In genomic region chr7:142388198-142388597, GRCm38 (mm10) we compare ENCODE assay signal across 9 mouse cellular contexts. TPM values are rescaled to one million over a fixed set of nuclear protein-coding genes. Genes with fewer than 3 reads are reported as not detected.
DNase-seq lines count a peak whose midpoint lies in the region; ATAC-seq and TF ChIP-seq lines count a peak whose summit lies in the region.
"Had no signal": no experiment of that assay in that cellular context is flagged by ENCODE, and none has a peak within 500 bp of the region (broad histone marks: within the 10 kb centered on the region; RNA-seq: fewer than 3 reads in every experiment).

No protein-coding gene starts in this region.

- DNase-seq in cerebellum, adult 2 months: no peak
- DNase-seq in cerebellum, postnatal 4 days (ENCODE audit: low spot score in 2 of 2): no peak
- no peak for DNase-seq in neural tube, embryonic 11.5 days (ENCODE audit: low spot score)
- DNase-seq in neural tube, embryonic 10.5 days (ENCODE audit: extremely low spot score, low spot score): no peak
- DNase-seq in limb, embryonic 14.5 days (ENCODE audit: low spot score): no peak
- DNase-seq in adrenal gland, postnatal 4 days (ENCODE audit: low spot score in 2 of 2): no peak

- no peaks in the 10 kb centered on the region for H3K27me3 ChIP-seq in cerebellum, adult 2 months (ENCODE audit: control insufficient read depth, insufficient read depth, low read length)
- no peaks in the 10 kb centered on the region for H3K27me3 ChIP-seq in neural tube, embryonic 11.5 days (ENCODE audit: control insufficient read depth, insufficient read depth, low read length)
- no peaks in the 10 kb centered on the region for H3K27me3 ChIP-seq in limb, embryonic 14.5 days (ENCODE audit: control insufficient read depth, insufficient read depth, low read length)
- no peaks in the 10 kb centered on the region for H3K27me3 ChIP-seq in stomach, embryonic 14.5 days (ENCODE audit: control insufficient read depth, insufficient read depth, low read length)

- no peaks in the 10 kb centered on the region for H3K36me3 ChIP-seq in neural tube, embryonic 11.5 days (ENCODE audit: control insufficient read depth, insufficient read depth, low read length)
- peaks cover 21% of the 10 kb centered on the region for H3K36me3 ChIP-seq in limb, embryonic 14.5 days (ENCODE audit: control insufficient read depth, insufficient read depth, low read length)
- H3K36me3 ChIP-seq in stomach, embryonic 14.5 days (ENCODE audit: control insufficient read depth, insufficient read depth, low read length): peaks cover 21% of the 10 kb centered on the region

- ATAC-seq in neural tube, embryonic 11.5 days (ENCODE audit: insufficient read depth, low FRiP score, low TSS enrichment): peak; percentile 11; the same call in 1 of the 2 replicates
- no peak for ATAC-seq in limb, embryonic 14.5 days (ENCODE audit: low FRiP score, low read depth)
- ATAC-seq in stomach, embryonic 14.5 days (ENCODE audit: insufficient number of reproducible peaks, insufficient read depth, low FRiP score, low read depth): peak; percentile 2; the same call in 1 of the 2 replicates
- ATAC-seq in monocyte, adult 5-6 weeks (replicated peaks; ENCODE audit: insufficient number of reproducible peaks, low FRiP score, low TSS enrichment, poor library complexity, severe bottlenecking): no peak

- peak overlapping the region; percentile 16; the same call in 1 of the 2 replicates for H3K27ac ChIP-seq in cerebellum, adult 2 months (ENCODE audit: insufficient read depth, low read length)
- 0 out of 2 replicates have a peak overlapping the region, but pooled peaks have one; percentile 4 for H3K27ac ChIP-seq in neural tube, embryonic 11.5 days (ENCODE audit: low read depth, low read length)
- peak overlapping the region; percentile 63 for H3K27ac ChIP-seq in limb, embryonic 14.5 days (replicated peaks; ENCODE audit: low read depth, low read length)
- H3K27ac ChIP-seq in stomach, embryonic 14.5 days (ENCODE audit: low read length): peak overlapping the region; percentile 76

- H3K9me3 ChIP-seq in neural tube, embryonic 11.5 days (ENCODE audit: control insufficient read depth, low read length): no peaks in the 10 kb centered on the region
- no peaks in the 10 kb centered on the region for H3K9me3 ChIP-seq in limb, embryonic 14.5 days (ENCODE audit: control insufficient read depth, low read length)
- H3K9me3 ChIP-seq in stomach, embryonic 14.5 days (ENCODE audit: control insufficient read depth, low read depth, low read length): no peaks in the 10 kb centered on the region

- 91% methylated on average over 1 of the region's 1 CpGs for WGBS in cerebellum, adult 2 months
- 88% methylated on average over 1 of the region's 1 CpGs for WGBS in neural tube, embryonic 11.5 days
- 95% methylated on average over 1 of the region's 1 CpGs for WGBS in limb, embryonic 14.5 days
- 94% methylated on average over 1 of the region's 1 CpGs for WGBS in stomach, embryonic 14.5 days

- H3K4me1 ChIP-seq in cerebellum, adult 2 months (ENCODE audit: control insufficient read depth, insufficient read depth, low read length): peaks cover 14% of the 10 kb centered on the region
- peaks cover 8% of the 10 kb centered on the region; the same call in 1 of the 2 replicates for H3K4me1 ChIP-seq in neural tube, embryonic 11.5 days (ENCODE audit: control insufficient read depth, insufficient read depth, low read length)
- H3K4me1 ChIP-seq in limb, embryonic 14.5 days (ENCODE audit: control insufficient read depth, insufficient read depth, low read length): peaks cover 17% of the 10 kb centered on the region
- H3K4me1 ChIP-seq in stomach, embryonic 14.5 days (ENCODE audit: control insufficient read depth, insufficient read depth, low read length): peaks cover 15% of the 10 kb centered on the region

- no peak for TF ChIP-seq POLR2A in cerebellum, adult 2 months (IDR thresholded peaks at IDR 0.05; ENCODE audit: borderline replicate concordance, insufficient read depth, low read length)
- TF ChIP-seq POLR2A in limb, embryonic 14.5 days (IDR thresholded peaks at IDR 0.05; ENCODE audit: borderline replicate concordance, extremely low read depth, insufficient read depth, insufficient read length): no peak

- H3K4me2 ChIP-seq in neural tube, embryonic 11.5 days (ENCODE audit: low read depth): peak overlapping the region; percentile 34; the same call in 1 of the 2 replicates
- H3K4me2 ChIP-seq in limb, embryonic 14.5 days (replicated peaks; ENCODE audit: low read depth, low read length, severe bottlenecking): peak overlapping the region; percentile 86
- H3K4me2 ChIP-seq in stomach, embryonic 14.5 days (replicated peaks; ENCODE audit: low read depth, low read length): peak overlapping the region; percentile 85

- peak overlapping the region; percentile 93 for H3K4me3 ChIP-seq in cerebellum, adult 2 months (replicated peaks; ENCODE audit: insufficient read depth, low read depth, low read length)
- H3K4me3 ChIP-seq in neural tube, embryonic 11.5 days (ENCODE audit: low read depth, low read length): peak overlapping the region; percentile 68; the same call in 1 of the 2 replicates
- peak overlapping the region; percentile 82 for H3K4me3 ChIP-seq in limb, embryonic 14.5 days (replicated peaks; ENCODE audit: low read length)
- peak overlapping the region; percentile 64 for H3K4me3 ChIP-seq in stomach, embryonic 14.5 days (ENCODE audit: low read depth, low read length)

- no peak for TF ChIP-seq CTCF in cerebellum, adult 2 months (IDR thresholded peaks at IDR 0.05; ENCODE audit: borderline replicate concordance, insufficient read depth, low read depth, low read length)

- H3K9ac ChIP-seq in neural tube, embryonic 11.5 days (ENCODE audit: low read length): peak overlapping the region; percentile 23; the same call in 1 of the 2 replicates
- H3K9ac ChIP-seq in limb, embryonic 14.5 days (ENCODE audit: low read depth, low read length, severe bottlenecking): no peak overlapping the region
- no peak overlapping the region for H3K9ac ChIP-seq in stomach, embryonic 14.5 days (replicated peaks; ENCODE audit: low read depth, low read length)

RNA-seq across cellular contexts. Expression of gene Ctsd, which starts 0.4 kb away (rescaled TPM):
- 401 and 405 TPM in 2 replicates for polyA plus RNA-seq in cerebellum, adult 2 months (2012; rRNA removed)
- polyA plus RNA-seq in neural tube, embryonic 11.5 days (2014; fragmentation: Nextera tagmentation; extraction: Ambion mirVana): 176 and 189 TPM in 2 replicates
- 237 and 274 TPM in 2 replicates for polyA plus RNA-seq in limb, embryonic 14.5 days (2012; rRNA removed)
- 334 and 354 TPM in 2 replicates for polyA plus RNA-seq in limb, embryonic 14.5 days (2014; fragmentation: Nextera tagmentation; extraction: Ambion mirVana)
- polyA plus RNA-seq in stomach, embryonic 14.5 days (2014; fragmentation: Nextera tagmentation; extraction: Ambion mirVana): 267 and 273 TPM in 2 replicates
- total RNA-seq in adrenal gland, postnatal 4 days (2021): 100 to 1,000 TPM; 536 to 544 TPM
- total RNA-seq in monocyte, adult 5-6 weeks (2017): 304 to 518 TPM (median 326 TPM) in 3 replicates

RNA-seq across cellular contexts. Expression of gene Gm49369, which starts 5.7 kb away (rescaled TPM):
- polyA plus RNA-seq in cerebellum, adult 2 months (2012; rRNA removed): 1.00 and 1.0 TPM in 2 replicates
- polyA plus RNA-seq in neural tube, embryonic 11.5 days (2014; fragmentation: Nextera tagmentation; extraction: Ambion mirVana): not detected in 2 replicates
- polyA plus RNA-seq in limb, embryonic 14.5 days (2012; rRNA removed): 0.09 TPM in 1 of 2 replicates, not detected in the other
- polyA plus RNA-seq in limb, embryonic 14.5 days (2014; fragmentation: Nextera tagmentation; extraction: Ambion mirVana): not detected in 2 replicates
- not detected in 2 replicates for polyA plus RNA-seq in stomach, embryonic 14.5 days (2014; fragmentation: Nextera tagmentation; extraction: Ambion mirVana)
- 1 to 10 TPM in 1 of 2 experiments, under 1 TPM in 1; 0.48 to 4.3 TPM for total RNA-seq in adrenal gland, postnatal 4 days (2021)
- total RNA-seq in monocyte, adult 5-6 weeks (2017): 242 to 452 TPM (median 290 TPM) in 3 replicates

RNA-seq across cellular contexts. Expression of gene Ifitm10, which starts 14.6 kb away (rescaled TPM):
- 175 and 183 TPM in 2 replicates for polyA plus RNA-seq in cerebellum, adult 2 months (2012; rRNA removed)
- polyA plus RNA-seq in neural tube, embryonic 11.5 days (2014; fragmentation: Nextera tagmentation; extraction: Ambion mirVana): not detected in 2 replicates
- polyA plus RNA-seq in limb, embryonic 14.5 days (2012; rRNA removed): 2.1 and 2.4 TPM in 2 replicates
- polyA plus RNA-seq in limb, embryonic 14.5 days (2014; fragmentation: Nextera tagmentation; extraction: Ambion mirVana): 2.0 and 2.5 TPM in 2 replicates
- 1.2 and 2.5 TPM in 2 replicates for polyA plus RNA-seq in stomach, embryonic 14.5 days (2014; fragmentation: Nextera tagmentation; extraction: Ambion mirVana)
- total RNA-seq in adrenal gland, postnatal 4 days (2021): 1 to 10 TPM; 5.1 to 6.2 TPM
- total RNA-seq in monocyte, adult 5-6 weeks (2017): 10.2 to 46.5 TPM (median 13.9 TPM) in 3 replicates

RNA-seq across cellular contexts. Expression of gene Syt8, which starts 46.5 kb away (rescaled TPM):
- not detected in 2 replicates for polyA plus RNA-seq in cerebellum, adult 2 months (2012; rRNA removed)
- not detected in 2 replicates for polyA plus RNA-seq in neural tube, embryonic 11.5 days (2014; fragmentation: Nextera tagmentation; extraction: Ambion mirVana)
- 4.9 and 7.3 TPM in 2 replicates for polyA plus RNA-seq in limb, embryonic 14.5 days (2012; rRNA removed)
- polyA plus RNA-seq in limb, embryonic 14.5 days (2014; fragmentation: Nextera tagmentation; extraction: Ambion mirVana): 1.5 and 2.0 TPM in 2 replicates
- polyA plus RNA-seq in stomach, embryonic 14.5 days (2014; fragmentation: Nextera tagmentation; extraction: Ambion mirVana): 4.8 and 6.6 TPM in 2 replicates
- total RNA-seq in adrenal gland, postnatal 4 days (2021): not detected
- total RNA-seq in monocyte, adult 5-6 weeks (2017): not detected in 3 replicates
- total RNA-seq: left cerebral cortex, adult 8-10 months had no signal

RNA-seq across cellular contexts. Expression of gene Tnni2, which starts 53.4 kb away (rescaled TPM):
- 0.52 TPM in 1 of 2 replicates, not detected in the other for polyA plus RNA-seq in cerebellum, adult 2 months (2012; rRNA removed)
- 2.1 and 3.5 TPM in 2 replicates for polyA plus RNA-seq in neural tube, embryonic 11.5 days (2014; fragmentation: Nextera tagmentation; extraction: Ambion mirVana)
- polyA plus RNA-seq in limb, embryonic 14.5 days (2012; rRNA removed): 60.8 and 156 TPM in 2 replicates
- 76.8 and 134 TPM in 2 replicates for polyA plus RNA-seq in limb, embryonic 14.5 days (2014; fragmentation: Nextera tagmentation; extraction: Ambion mirVana)
- polyA plus RNA-seq in stomach, embryonic 14.5 days (2014; fragmentation: Nextera tagmentation; extraction: Ambion mirVana): 4.6 and 5.8 TPM in 2 replicates
- total RNA-seq in adrenal gland, postnatal 4 days (2021): 100 to 1,000 TPM in 1 of 2 experiments, 10 to 100 TPM in 1; 79.5 to 219 TPM
- total RNA-seq in monocyte, adult 5-6 weeks (2017): 7.5 to 20.6 TPM (median 11.3 TPM) in 3 replicates

Comparison
In these comparisons a context has a peak if more than half of its experiments do, and no peak if none do; other contexts are left out.
1. H3K27ac ChIP-seq: peak in every context shown above with its lines; median percentile 76 in stomach, embryonic 14.5 days; 63 in limb, embryonic 14.5 days; 16 in cerebellum, adult 2 months; 4 in neural tube, embryonic 11.5 days.
2. ATAC-seq: peak in neural tube, embryonic 11.5 days (single experiment) and stomach, embryonic 14.5 days (single experiment); none in limb, embryonic 14.5 days (single experiment) and monocyte, adult 5-6 weeks (single experiment).
3. H3K4me2 ChIP-seq: peak in every context shown above with its lines; median percentile 86 in limb, embryonic 14.5 days; 85 in stomach, embryonic 14.5 days; 34 in neural tube, embryonic 11.5 days.
4. RNA of gene Ifitm10, which starts 14.6 kb away (polyA plus RNA-seq): 175 to 183 TPM in cerebellum, adult 2 months; 1.2 to 2.5 TPM in stomach, embryonic 14.5 days, 2.0 to 2.5 TPM in limb, embryonic 14.5 days and not detected in neural tube, embryonic 11.5 days; every median in the first group is over 10 times any median in the second.
5. Peak in every context shown above with its lines, with median percentiles within 50 percentile points of each other: H3K4me3 ChIP-seq.